Mouse (Mus musculus) layer of hippocampus, adult 11-12 months (tissue): Measurements from ENCODE around the gene Phtf1.
A peak's percentile ranks its signal among the peaks of the same experiment; 100 is the strongest.

ENCODE experiments used
- DNase-seq: peaks from one replicate; pipeline ENCODE4 v3.0.0; 2022; ENCODE audit warnings: low spot score

Gene Phtf1

GRCm38 (mm10) chr3:104020101-104020500 is 52.2 kb downstream of the Phtf1 start:
- DNase-seq, result no peak

GRCm38 (mm10) chr3:104026938-104027337 is 59.0 kb downstream of the Phtf1 start:
- no peak for DNase-seq

- no peak for DNase-seq
Measured at GRCm38 (mm10) chr3:104032086-104032485, 64.2 kb downstream of the Phtf1 start.

- DNase-seq, result no peak
Measured at GRCm38 (mm10) chr3:104032747-104033146, 64.8 kb downstream of the Phtf1 start.

GRCm38 (mm10) chr3:104059001-104059622 is 91.2 kb downstream of the Phtf1 start:
- peak; percentile 49 for DNase-seq

GRCm38 (mm10) chr3:104069395-104069794 is 101.5 kb downstream of the Phtf1 start:
- DNase-seq, result no peak
